Mouse (Mus musculus) forebrain, embryonic 11.5 days (tissue): ENCODE measurements around the gene Cep152. TPM values are rescaled to one million over a fixed set of nuclear protein-coding genes. Genes with fewer than 3 reads are reported as not detected.

Experiments used
- ATAC-seq: fragments of 200-750 bp; cut with Nextera tagmentation; replicated peaks from 2 replicates; pipeline ENCODE4 v1.8.0; 2017; ENCODE audit warnings: moderate TSS enrichment; ENCODE audit not compliant: low FRiP score
- DNase-seq: peaks from one replicate; pipeline ENCODE4 v3.0.0-alpha.2; 2017; ENCODE audit warnings: low spot score
- H3K27ac ChIP-seq: fragments of 300-500 bp; sonication (generic); 2 replicates; pipeline ENCODE4 v1.5.1; 2014; ENCODE audit warnings: low read depth, low read length
- H3K27me3 ChIP-seq: fragments of 300-500 bp; sonication (generic); 2 replicates; pipeline ENCODE4 v1.6.1; 2014; ENCODE audit warnings: mild to moderate bottlenecking, low read length, mixed read lengths; ENCODE audit not compliant: control insufficient read depth, insufficient read depth
- H3K36me3 ChIP-seq: fragments of 300-500 bp; sonication (generic); 2 replicates; pipeline ENCODE4 v1.6.1; 2014; ENCODE audit warnings: mild to moderate bottlenecking, low read length, moderate library complexity, mixed read lengths; ENCODE audit not compliant: control insufficient read depth, insufficient read depth
- H3K4me1 ChIP-seq: fragments of 300-500 bp; sonication (generic); replicated peaks from 2 replicates; pipeline ENCODE4 v1.6.1; 2014; ENCODE audit warnings: low read length, mixed read lengths; ENCODE audit not compliant: control insufficient read depth, insufficient read depth
- H3K4me2 ChIP-seq: fragments of 300-500 bp; sonication (generic); 2 replicates; pipeline ENCODE4 v1.6.1; 2014; ENCODE audit warnings: low read depth, mild to moderate bottlenecking, low read length, moderate library complexity, mixed read lengths; ENCODE audit not compliant: severe bottlenecking
- H3K4me3 ChIP-seq: fragments of 300-500 bp; sonication (generic); 2 replicates; pipeline ENCODE4 v1.5.1; 2014; ENCODE audit warnings: low read depth, low read length
- H3K9ac ChIP-seq: fragments of 300-500 bp; sonication (generic); 2 replicates; pipeline ENCODE4 v1.6.1; 2014; ENCODE audit warnings: low read length
- H3K9me3 ChIP-seq: fragments of 300-500 bp; sonication (generic); 2 replicates; pipeline ENCODE4 v1.6.1; 2016; ENCODE audit warnings: low read length, mixed read lengths; ENCODE audit not compliant: control insufficient read depth
- WGBS: fragments of 180-500 bp; shearing (Covaris S2); extraction: QIAGEN DNeasy Blood & Tissue Kit; methylation state at CpG from one replicate; pipeline ENCODE4 v1.1.7; 2014; 5-methylcytosine and 5-hydroxymethylcytosine counted together
- polyA plus RNA-seq: library from polyadenylated mRNA; unstranded; fragments of >200 nt; fragmentation: Nextera tagmentation; extraction: Ambion mirVana; gene quantifications from 2 replicates; pipeline ENCODE4 v1.2.1, GENCODE M21; 2014

Gene Cep152
- polyA plus RNA-seq, 1 experiment from 2014 or later: 13.1 TPM

GRCm38 (mm10) chr2:125591895-125592294, 33.0 kb downstream of the Cep152 start:
- Histone ChIP-seq H3K4me1 (no peaks in the 10 kb centered on the region), H3K27me3 (no peaks in the 10 kb centered on the region), H3K36me3 (peaks cover 8% of the 10 kb centered on the region), H3K9ac (no peak overlapping the region), H3K4me3 (no peak overlapping the region), H3K27ac (no peak overlapping the region), H3K9me3 (no peaks in the 10 kb centered on the region), H3K4me2 (no peak overlapping the region)
- WGBS: 97% methylated on average over 4 of the region's 4 CpGs
- DNase-seq (no peak), ATAC-seq (no peak)

- H3K36me3 ChIP-seq: peaks cover 12% of the 10 kb centered on the region; the same call in 1 of the 2 replicates
Measured at GRCm38 (mm10) chr2:125589287-125589686, 35.6 kb downstream of the Cep152 start.

GRCm38 (mm10) chr2:125581081-125581480, 43.8 kb downstream of the Cep152 start:
- Histone ChIP-seq H3K36me3 (peaks cover 6% of the 10 kb centered on the region; the same call in 1 of the 2 replicates), H3K27me3 (no peaks in the 10 kb centered on the region), H3K9me3 (no peaks in the 10 kb centered on the region), H3K9ac (no peak overlapping the region), H3K27ac (no peak overlapping the region), H3K4me2 (no peak overlapping the region), H3K4me3 (no peak overlapping the region), H3K4me1 (no peaks in the 10 kb centered on the region)
- 85% methylated on average over 5 of the region's 5 CpGs for WGBS
- DNase-seq (no peak), ATAC-seq (no peak)

More at GRCm38 (mm10) chr2:125589287-125589686, 35.6 kb downstream of the Cep152 start:
- ATAC-seq (no peak), DNase-seq (no peak)
- H3K9me3 ChIP-seq: no peaks in the 10 kb centered on the region
- no peak overlapping the region for H3K4me2 ChIP-seq
- no peaks in the 10 kb centered on the region for H3K27me3 ChIP-seq
- no peak overlapping the region for H3K27ac ChIP-seq
- H3K4me1 ChIP-seq: no peaks in the 10 kb centered on the region
- no peak overlapping the region for H3K9ac ChIP-seq
- 96% methylated on average over 12 of the region's 12 CpGs for WGBS
- no peak overlapping the region for H3K4me3 ChIP-seq

- H3K36me3 ChIP-seq: peaks cover 3% of the 10 kb centered on the region; the same call in 1 of the 2 replicates
- H3K27me3 ChIP-seq: no peaks in the 10 kb centered on the region
- no peak overlapping the region for H3K27ac ChIP-seq
- no peaks in the 10 kb centered on the region for H3K9me3 ChIP-seq
- ATAC-seq (no peak), DNase-seq (no peak)
- H3K4me3 ChIP-seq: no peak overlapping the region
- no peak overlapping the region for H3K9ac ChIP-seq
- no peak overlapping the region for H3K4me2 ChIP-seq
- H3K4me1 ChIP-seq: no peaks in the 10 kb centered on the region
- WGBS: 83% methylated on average over 4 of the region's 4 CpGs
Measured at GRCm38 (mm10) chr2:125577670-125578069, 47.2 kb downstream of the Cep152 start.

GRCm38 (mm10) chr2:125576498-125576897, 48.4 kb downstream of the Cep152 start:
- H3K27me3 ChIP-seq: no peaks in the 10 kb centered on the region
- no peak overlapping the region for H3K9ac ChIP-seq
- no peaks in the 10 kb centered on the region for H3K4me1 ChIP-seq
- no peak overlapping the region for H3K4me3 ChIP-seq
- ATAC-seq (no peak), DNase-seq (no peak)
- H3K9me3 ChIP-seq: no peaks in the 10 kb centered on the region
- 94% methylated on average over 8 of the region's 8 CpGs for WGBS
- no peak overlapping the region for H3K4me2 ChIP-seq
- no peak overlapping the region for H3K27ac ChIP-seq
- peaks cover 3% of the 10 kb centered on the region; the same call in 1 of the 2 replicates for H3K36me3 ChIP-seq

- Histone ChIP-seq H3K4me3 (no peak overlapping the region), H3K27ac (no peak overlapping the region), H3K27me3 (no peaks in the 10 kb centered on the region), H3K4me2 (no peak overlapping the region), H3K9me3 (no peaks in the 10 kb centered on the region), H3K36me3 (peaks cover 3% of the 10 kb centered on the region; the same call in 1 of the 2 replicates), H3K9ac (no peak overlapping the region), H3K4me1 (no peaks in the 10 kb centered on the region)
- 95% methylated on average over 3 of the region's 3 CpGs for WGBS
- ATAC-seq (no peak), DNase-seq (no peak)
Measured at GRCm38 (mm10) chr2:125575766-125576165, 49.1 kb downstream of the Cep152 start.

GRCm38 (mm10) chr2:125563884-125564283, 61.0 kb downstream of the Cep152 start:
- Histone ChIP-seq H3K27ac (no peak overlapping the region), H3K36me3 (peaks cover 3% of the 10 kb centered on the region; the same call in 1 of the 2 replicates), H3K9ac (no peak overlapping the region), H3K4me1 (no peaks in the 10 kb centered on the region), H3K9me3 (no peaks in the 10 kb centered on the region), H3K27me3 (no peaks in the 10 kb centered on the region), H3K4me2 (no peak overlapping the region), H3K4me3 (no peak overlapping the region)
- DNase-seq (no peak), ATAC-seq (no peak)
- 92% methylated on average over 11 of the region's 11 CpGs for WGBS

- WGBS: 88% methylated on average over 8 of the region's 8 CpGs
- Histone ChIP-seq H3K36me3 (peaks cover 3% of the 10 kb centered on the region; the same call in 1 of the 2 replicates), H3K4me3 (no peak overlapping the region), H3K9ac (no peak overlapping the region), H3K4me1 (no peaks in the 10 kb centered on the region), H3K27ac (no peak overlapping the region), H3K9me3 (no peaks in the 10 kb centered on the region), H3K4me2 (no peak overlapping the region), H3K27me3 (no peaks in the 10 kb centered on the region)
- no peak for DNase-seq
- ATAC-seq: no peak
Measured at GRCm38 (mm10) chr2:125562407-125562806, 62.5 kb downstream of the Cep152 start.

- no peak for DNase-seq
- H3K4me3 ChIP-seq: no peak overlapping the region
- H3K4me1 ChIP-seq: no peaks in the 10 kb centered on the region
- H3K27me3 ChIP-seq: no peaks in the 10 kb centered on the region
- 86% methylated on average over 6 of the region's 6 CpGs for WGBS
- H3K9ac ChIP-seq: no peak overlapping the region
- H3K9me3 ChIP-seq: no peaks in the 10 kb centered on the region
- no peak for ATAC-seq
- H3K27ac ChIP-seq: no peak overlapping the region
- H3K36me3 ChIP-seq: no peaks in the 10 kb centered on the region; the same call in 1 of the 2 replicates
- H3K4me2 ChIP-seq: no peak overlapping the region
Measured at GRCm38 (mm10) chr2:125560037-125560436, 64.9 kb downstream of the Cep152 start.
